Mouse (Mus musculus) Patski (cell line): ENCODE data around the gene Phf21b. TPM values are rescaled to one million over a fixed set of nuclear protein-coding genes. Genes with fewer than 3 reads are reported as not detected.
A peak's percentile ranks its signal among the peaks of the same experiment; 100 is the strongest.

ENCODE experiments used
- ATAC-seq: fragments of 100-300 bp; one replicate; pipeline ENCODE4 v1.8.0; 2021
- CTCF ChIA-PET: fragments of 350-600 bp; sonication (Branson Sonifier 250); formaldehyde crosslinking; loops from one replicate; lab custom pipeline; 2022; ENCODE audit warnings: inconsistent platforms; lab: Charles Lee
- POLR2A ChIA-PET: fragments of 350-600 bp; sonication (Branson Sonifier 250); formaldehyde crosslinking; loops from one replicate; lab custom pipeline; 2022; ENCODE audit warnings: antibody characterized with exemption, inconsistent platforms; lab: Charles Lee
- DNase-seq: peaks from one replicate; pipeline ENCODE4 v3.0.0-alpha.2; 2011; ENCODE audit warnings: low read depth, low spot score
- H3K27me3 ChIP-seq: fragments of 371-371 bp; one replicate; pipeline ENCODE4 v1.5.1; 2021
- CTCF ChIP-seq: fragments of 100-300 bp; IDR thresholded peaks from one replicate; pipeline ENCODE4 v1.5.1; 2021
- in situ Hi-C: fragments of 300-500 bp; cut with MboI; formaldehyde crosslinking; loops from 3 replicates; pipeline ENCODE4 v1.11.1; 2018; ENCODE audit warnings: low pct_unique_long_range_greater_than_20kb, mixed read lengths
- polyA plus RNA-seq: library from polyadenylated mRNA; unstranded; gene quantifications from one replicate; pipeline ENCODE4 v1.2.3, GENCODE M21; 2021

The Phf21b gene
- polyA plus RNA-seq, 1 experiment from 2014 or later: 1.8 TPM

DNA sequence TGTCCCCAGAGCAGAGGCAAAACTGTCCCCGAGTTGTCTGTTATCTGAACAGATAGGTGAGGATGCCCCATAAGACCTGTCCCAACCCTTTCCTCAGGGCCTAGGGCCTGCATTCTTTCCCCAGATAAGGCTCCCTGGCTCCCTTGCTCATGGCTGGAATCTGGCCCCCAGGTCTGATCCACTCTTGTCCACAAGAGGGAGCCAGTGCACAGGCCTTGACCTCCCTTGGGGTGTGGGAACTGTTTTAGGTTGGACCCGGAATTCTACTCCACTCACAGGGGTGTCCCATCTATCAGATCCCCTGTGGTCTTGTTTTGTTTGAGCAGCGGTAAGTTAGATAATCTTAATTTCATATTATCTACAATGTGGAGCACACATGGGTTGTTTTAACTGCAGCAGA lies 100.9 kb downstream of the Phf21b start:
- TF ChIP-seq CTCF: peak; percentile 97
- peak; percentile 75 for ATAC-seq
- POLR2A ChIA-PET: interaction anchor here (0.6 kb wide), 1 partner anchor 699 kb away, joined by 4 read pairs; no protein-coding TSS in a partner anchor
- H3K27me3 ChIP-seq: no peaks in the 10 kb centered on the region
- no peak for DNase-seq
- in situ Hi-C loops: loop anchor here (5.0 to 10.0 kb wide), 4 partner anchors 137 to 320 kb away; partner anchors contain the start of genes Gm29666 and Nup50
- CTCF ChIA-PET: interaction anchor here (0.7 to 2.7 kb wide), 5 partner anchors 11 to 316 kb away, joined by 3 to 20 read pairs (median 5); no protein-coding TSS in a partner anchor

DNA sequence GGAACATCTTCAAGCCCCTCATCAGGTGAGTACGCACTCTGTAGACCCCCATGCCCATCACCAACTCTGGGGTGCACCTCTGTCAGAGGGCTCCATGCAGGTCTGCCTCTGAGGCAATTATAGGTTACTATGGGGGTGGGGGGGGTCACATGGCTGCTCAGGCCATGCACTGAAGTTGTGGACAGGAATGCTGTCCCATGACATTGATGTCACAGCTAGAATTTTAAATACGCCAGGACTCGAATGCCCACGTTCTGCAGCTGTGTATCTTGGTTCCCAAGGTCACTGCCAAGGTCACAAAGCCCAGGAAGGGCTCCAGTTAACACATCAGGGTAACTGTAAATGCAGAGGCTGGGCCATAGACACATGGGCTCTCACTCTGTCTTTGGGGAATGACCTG lies 110.0 kb downstream of the Phf21b start:
- POLR2A ChIA-PET: no interaction called here
- no peaks in the 10 kb centered on the region for H3K27me3 ChIP-seq
- CTCF ChIA-PET: interaction anchor here (3.1 to 4.9 kb wide), 2 partner anchors 8 to 13 kb away, joined by 11 to 20 read pairs; no protein-coding TSS in a partner anchor
- DNase-seq: no peak
- in situ Hi-C loops: no loop called here
- no peak for ATAC-seq
- no peak for TF ChIP-seq CTCF

DNA sequence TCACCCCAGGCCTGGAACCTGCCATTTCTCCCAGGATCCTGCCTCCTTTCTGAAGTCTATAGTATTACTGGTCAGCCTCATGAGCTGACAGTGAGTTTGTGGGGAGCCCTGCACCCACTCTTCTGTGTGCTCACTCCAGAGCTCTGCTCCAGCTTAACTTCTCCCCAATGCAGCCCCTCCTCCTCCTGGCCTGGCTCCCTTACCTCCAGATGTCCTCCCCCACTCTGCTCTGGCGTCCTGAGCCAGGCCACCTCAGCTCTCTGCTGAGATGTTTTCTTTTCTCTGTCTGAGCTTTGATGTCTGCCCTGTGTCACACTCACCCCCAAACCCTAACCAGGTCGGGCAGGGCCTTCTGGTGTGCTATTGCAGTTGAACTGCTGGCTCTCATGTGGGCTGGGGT lies 111.5 kb downstream of the Phf21b start:
- H3K27me3 ChIP-seq: no peaks in the 10 kb centered on the region
- CTCF ChIA-PET: interaction anchor here (0.9 to 4.9 kb wide), 3 partner anchors 10 to 27 kb away, joined by 3 to 20 read pairs (median 11); no protein-coding TSS in a partner anchor
- ATAC-seq (no peak), DNase-seq (no peak)
- TF ChIP-seq CTCF: no peak
- POLR2A ChIA-PET: interaction anchor here (0.8 kb wide), 1 partner anchor 8 kb away, joined by 3 read pairs; no protein-coding TSS in a partner anchor
- in situ Hi-C loops: no loop called here

DNA sequence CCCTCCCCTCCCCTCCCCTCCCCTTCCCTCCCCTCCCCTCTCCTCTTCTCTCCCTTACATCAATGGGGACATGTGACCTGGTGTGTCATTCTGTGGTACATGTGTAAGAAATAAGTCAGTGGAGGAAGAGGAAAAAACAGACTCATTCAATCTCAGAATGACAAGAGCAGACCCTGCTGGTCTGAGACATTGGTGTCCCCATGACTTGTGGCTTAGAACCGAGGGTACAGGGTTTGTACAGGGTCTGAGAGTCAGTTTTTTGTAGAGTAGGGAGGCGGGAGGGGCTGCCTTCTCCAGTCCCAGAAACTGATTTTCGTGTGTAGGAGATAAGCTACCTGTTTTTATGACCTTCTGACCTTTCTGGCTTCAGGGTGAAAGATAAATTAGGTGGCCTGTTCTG lies 112.5 kb downstream of the Phf21b start:
- POLR2A ChIA-PET: no interaction called here
- ATAC-seq (no peak), DNase-seq (no peak)
- no peaks in the 10 kb centered on the region for H3K27me3 ChIP-seq
- in situ Hi-C loops: no loop called here
- CTCF ChIA-PET: interaction anchor here (0.9 to 4.9 kb wide), 3 partner anchors 10 to 26 kb away, joined by 3 to 20 read pairs (median 11); no protein-coding TSS in a partner anchor
- no peak for TF ChIP-seq CTCF

DNA sequence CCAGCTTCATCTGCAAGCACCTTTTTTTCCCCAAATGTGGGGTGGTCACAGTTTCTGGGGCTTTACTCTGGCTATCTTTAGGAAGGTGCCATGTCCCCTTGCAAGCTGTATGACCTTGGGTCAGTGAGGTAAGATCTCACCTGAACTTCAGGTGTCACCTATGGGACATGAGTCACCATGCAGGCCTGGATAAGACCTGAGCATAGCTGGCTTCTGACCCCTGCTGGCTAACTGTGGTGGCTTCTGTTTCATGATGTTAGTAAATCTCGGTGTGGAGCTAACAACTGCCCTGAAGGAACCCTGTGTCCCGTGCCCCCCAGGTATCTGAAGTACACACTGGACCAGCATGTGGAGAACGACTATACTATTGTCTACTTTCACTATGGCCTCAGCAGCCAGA lies 114.3 kb downstream of the Phf21b start:
- POLR2A ChIA-PET: no interaction called here
- H3K27me3 ChIP-seq: no peaks in the 10 kb centered on the region
- CTCF ChIA-PET: interaction anchor here (1.0 to 4.9 kb wide), 6 partner anchors 12 to 70 kb away, joined by 3 to 20 read pairs (median 6); no protein-coding TSS in a partner anchor
- in situ Hi-C loops: no loop called here
- no peak for TF ChIP-seq CTCF
- no peak for DNase-seq
- ATAC-seq: no peak

DNA sequence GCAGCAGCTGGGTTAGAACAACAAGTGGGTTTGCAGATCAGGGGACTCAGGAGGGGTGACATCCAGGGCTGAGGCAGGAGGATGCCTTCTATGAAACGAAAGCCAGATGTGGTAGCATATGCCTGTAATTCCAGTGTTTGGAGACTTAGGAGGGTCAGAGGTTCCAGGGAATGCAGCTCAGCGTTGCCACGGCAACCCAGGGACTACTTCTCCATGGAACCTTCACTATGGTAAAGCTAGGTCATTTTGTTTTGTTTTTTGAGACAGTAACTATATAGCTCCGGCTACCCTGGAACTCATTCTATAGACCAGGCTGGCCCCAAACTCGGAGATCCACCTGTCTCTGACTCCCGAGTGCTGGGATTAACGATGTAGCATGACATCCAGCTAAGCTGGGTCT lies 117.6 kb downstream of the Phf21b start:
- ATAC-seq (no peak), DNase-seq (no peak)
- ChIA-PET POLR2A (no interaction called here), CTCF (no interaction called here)
- in situ Hi-C loops: no loop called here
- TF ChIP-seq CTCF: no peak
- no peaks in the 10 kb centered on the region for H3K27me3 ChIP-seq

DNA sequence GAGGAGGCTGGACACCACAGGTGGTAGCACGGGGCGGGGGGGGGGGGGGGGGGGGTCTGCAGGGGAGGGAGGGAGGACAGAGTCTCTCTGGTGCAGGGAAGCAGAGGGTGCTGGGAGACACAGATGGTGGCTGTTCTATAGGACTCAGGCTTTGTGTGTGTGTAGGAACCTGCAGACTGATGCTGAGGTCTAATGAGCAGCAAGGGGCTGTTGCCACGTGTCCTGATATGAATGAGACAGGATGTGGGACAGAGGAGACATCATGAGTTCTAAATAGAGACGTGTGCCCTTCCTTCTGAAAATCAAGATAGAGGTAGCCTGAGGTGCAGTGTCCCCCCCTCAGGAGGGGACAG lies 118.9 kb downstream of the Phf21b start:
- in situ Hi-C loops: no loop called here
- no peak for TF ChIP-seq CTCF
- DNase-seq (no peak), ATAC-seq (no peak)
- ChIA-PET POLR2A (no interaction called here), CTCF (no interaction called here)
- no peaks in the 10 kb centered on the region for H3K27me3 ChIP-seq

DNA sequence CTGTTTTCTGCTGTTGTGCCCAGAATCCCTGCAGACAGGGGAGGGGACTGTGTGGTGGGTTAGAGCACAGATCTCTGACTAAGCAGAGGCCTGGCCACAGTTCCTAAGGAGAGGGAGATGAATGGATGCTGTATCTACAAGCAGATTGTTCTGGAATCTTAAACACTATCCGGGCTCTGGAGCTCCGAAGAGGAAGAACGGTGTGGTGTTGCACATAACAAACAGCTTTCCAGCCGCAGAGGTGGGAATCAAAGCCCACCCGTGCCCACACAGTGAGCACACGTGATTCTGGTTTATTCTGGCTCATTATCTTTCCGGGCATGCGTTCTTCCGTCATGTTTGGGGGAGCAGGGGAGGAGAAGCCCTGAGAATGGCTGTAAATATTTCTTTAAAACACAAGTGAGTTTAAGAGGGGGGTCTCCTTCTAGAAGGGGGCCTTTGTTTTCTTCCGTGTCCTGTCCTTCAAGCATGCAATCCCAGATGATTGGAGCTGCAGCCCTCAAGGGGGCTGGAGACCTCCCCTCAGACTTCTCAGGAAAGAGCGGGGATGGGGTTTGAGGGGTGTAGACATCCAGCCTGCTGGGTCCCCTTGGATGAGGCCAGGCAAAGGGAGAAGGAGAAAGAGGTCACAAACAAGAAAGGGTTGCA lies 119.4 kb downstream of the Phf21b start:
- POLR2A ChIA-PET: interaction anchor here (0.6 kb wide), 1 partner anchor 20 kb away, joined by 7 read pairs; no protein-coding TSS in a partner anchor
- ATAC-seq (no peak), DNase-seq (no peak)
- CTCF ChIA-PET: no interaction called here
- no peaks in the 10 kb centered on the region for H3K27me3 ChIP-seq
- TF ChIP-seq CTCF: no peak
- in situ Hi-C loops: no loop called here

Other genes starting within 250 kb of the Phf21b start
- gene Prr5, start 186.4 kb downstream of the Phf21b start, polyA plus RNA-seq: 15.6 TPM
- 0.39 TPM for gene Arhgap8, start 136.0 kb downstream of the Phf21b start, polyA plus RNA-seq
- 0.18 TPM for gene Gm29666, start 64.0 kb upstream of the Phf21b start, polyA plus RNA-seq
- gene Nup50, start 67.4 kb upstream of the Phf21b start, polyA plus RNA-seq: 41.5 TPM
- 85.7 TPM for gene 5031439G07Rik, start 132.5 kb upstream of the Phf21b start, polyA plus RNA-seq
- not detected for gene Upk3a, start 161.1 kb upstream of the Phf21b start, polyA plus RNA-seq
- gene Fam118a, start 172.9 kb upstream of the Phf21b start, polyA plus RNA-seq: 51.2 TPM